Mouse (Mus musculus): ENCODE data around the gene Ttc12. TPM values are rescaled to one million over a fixed set of nuclear protein-coding genes. Genes with fewer than 3 reads are reported as not detected.

The Ttc12 gene
- polyA plus RNA-seq, 1 experiment from 2014 or later = 2.0 TPM

Other genes with a start within 250 kb of the Ttc12 start
- not detected in 2 replicates for gene Gm4894, start 235.7 kb downstream of the Ttc12 start, polyA plus RNA-seq (2015; fragmentation: Nextera tagmentation; extraction: Ambion mirVana)
- gene Drd2, start 145.6 kb downstream of the Ttc12 start, polyA plus RNA-seq (2015; fragmentation: Nextera tagmentation; extraction: Ambion mirVana) = not detected in 2 replicates
- gene Ankk1, start 59.2 kb downstream of the Ttc12 start, polyA plus RNA-seq (2015; fragmentation: Nextera tagmentation; extraction: Ambion mirVana) = not detected in 2 replicates

Measured in embryonic facial prominence, embryonic 13.5 days (tissue).